Mouse (Mus musculus) layer of hippocampus, adult 8-10 months (tissue): Measurements from ENCODE around the gene Nrg3. TPM values are rescaled to one million over a fixed set of nuclear protein-coding genes. Genes with fewer than 3 reads are reported as not detected.

Source experiments
- DNase-seq, 2 experiments: peaks; one replicate each; pipeline ENCODE4 v3.0.0; 2022; ENCODE audit warnings: low spot score in 2 of 2
- microRNA-seq, 2 experiments: library from miRNA; unstranded; fragments of <30 nt; microRNA quantifications; one replicate each; pipeline ENCODE4 v1.2.0; 2022
- total RNA-seq, 4 experiments: library from RNA; stranded (reverse); gene quantifications; 2 replicates each; pipeline ENCODE4 v1.2.4; 2022

The Nrg3 gene
- total RNA-seq, 4 experiments from 2014 or later, result 54.1 to 68.2 (median 60.5) TPM

DNA sequence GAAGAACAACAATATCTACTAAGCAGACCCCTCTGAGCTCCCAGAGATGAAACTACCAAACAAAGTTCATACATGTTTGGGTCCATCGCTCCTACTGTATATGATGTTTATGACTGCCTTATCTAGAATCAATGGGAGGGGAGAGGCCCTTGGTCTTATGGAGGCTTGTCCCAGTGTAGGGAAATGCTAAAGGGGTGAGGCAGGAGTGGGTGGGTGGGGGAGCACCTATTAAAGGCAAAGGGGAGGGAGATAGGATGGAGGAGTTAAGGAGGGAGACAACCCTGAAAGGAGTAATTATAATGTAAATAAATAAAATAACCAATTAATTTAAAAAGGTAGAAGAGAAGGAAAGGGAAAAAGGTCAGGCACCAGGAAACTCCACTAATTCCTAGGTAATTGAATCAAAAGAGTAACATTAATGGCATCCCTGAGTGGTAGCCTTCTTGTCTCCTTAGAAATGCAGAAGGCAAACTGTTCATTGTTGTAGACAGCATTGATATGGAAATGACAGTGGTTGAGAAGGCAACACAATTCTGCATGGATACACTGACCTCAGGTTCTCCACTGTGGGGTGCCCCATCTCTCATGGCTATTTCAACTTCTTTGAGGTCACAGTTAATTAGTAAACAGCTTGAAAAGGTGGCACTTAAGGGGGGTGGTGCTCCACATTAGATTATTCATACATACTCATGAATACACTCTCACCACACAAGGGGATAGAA is 1152.1 kb downstream of the Nrg3 start:
- DNase-seq, result no peak

Small RNA genes within 50 kb of the gene (microRNA-seq; reads per million reads assigned to microRNA genes)
- gene Gm27332, result 0 reads per million in 2 experiments
